In the genomic region with DNA sequence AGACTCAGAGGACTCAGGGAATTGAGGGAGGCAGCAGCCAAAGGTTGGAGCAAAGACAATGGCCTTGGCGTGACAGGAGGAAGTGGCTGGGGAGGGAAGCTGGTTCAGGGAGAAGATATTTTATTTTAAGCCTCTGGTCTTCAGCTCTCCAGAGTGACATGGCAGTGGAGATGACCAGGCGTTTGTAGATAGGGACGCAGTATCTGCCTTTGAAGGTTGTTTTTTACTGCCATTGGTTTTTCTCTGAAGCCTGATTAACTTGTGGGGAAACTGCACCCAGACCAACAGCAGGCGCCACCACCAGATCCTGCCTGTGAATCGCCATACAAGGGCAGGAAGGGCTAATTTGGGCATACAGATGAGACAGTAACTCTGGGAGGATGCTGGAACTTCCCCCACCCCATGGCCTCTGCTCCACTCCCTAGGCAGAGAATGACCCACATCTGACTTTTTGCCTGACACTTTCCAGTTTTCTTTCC, we compare ENCODE assay signal across 10 mouse cellular contexts.
A peak's percentile ranks its signal among the peaks of the same experiment; 100 is the strongest.
DNase-seq lines count a peak whose midpoint lies in the region; ATAC-seq and TF ChIP-seq lines count a peak whose summit lies in the region.
"Had no signal": no experiment of that assay in that cellular context is flagged by ENCODE, and none has a peak within 500 bp of the region (broad histone marks: within the 10 kb centered on the region; RNA-seq: fewer than 3 reads in every experiment).

No protein-coding gene starts in this region.

- no peak for TF ChIP-seq POLR2A in liver, adult 2 months (IDR thresholded peaks at IDR 0.05; ENCODE audit: extremely low read depth, insufficient read depth, low read length)

- DNase-seq in layer of hippocampus, adult 9-11 months, result peak; percentile 59
- DNase-seq in layer of hippocampus, adult 8-10 months (ENCODE audit: low spot score in 2 of 2), result no peak
- peak; percentile 36 for DNase-seq in liver, adult 2 months (ENCODE audit: extremely low read depth, low read depth, low spot score)
- DNase-seq in gastrocnemius, postnatal 4 days (ENCODE audit: low spot score in 2 of 2), result no peak
- no peak for DNase-seq in left cerebral cortex, adult 2 months (ENCODE audit: extremely low spot score in 1 of 2, low spot score in 2 of 2)
- DNase-seq: thymus, adult 2 months had no signal

- H3K27me3 ChIP-seq in heart, embryonic 16.5 days (ENCODE audit: control insufficient read depth, insufficient read depth, low read length), result no peaks in the 10 kb centered on the region
- H3K27me3 ChIP-seq in liver, adult 2 months (ENCODE audit: control insufficient read depth, insufficient read depth, low read length), result no peaks in the 10 kb centered on the region
- H3K27me3 ChIP-seq in forebrain, embryonic 13.5 days, result no peaks in the 10 kb centered on the region
- H3K27me3 ChIP-seq: limb, embryonic 13.5 days had no signal

- H3K4me2 ChIP-seq in heart, embryonic 16.5 days (ENCODE audit: low read depth, low read length), result peak overlapping the region; percentile 26; the same call in 1 of the 2 replicates
- H3K4me2 ChIP-seq in forebrain, embryonic 13.5 days, result no peak overlapping the region
- H3K4me2 ChIP-seq: limb, embryonic 13.5 days had no signal

- H3K36me3 ChIP-seq in heart, embryonic 16.5 days (ENCODE audit: control insufficient read depth, insufficient read depth), result no peaks in the 10 kb centered on the region
- H3K36me3 ChIP-seq in liver, adult 2 months (ENCODE audit: control insufficient read depth, insufficient read depth, low read length), result no peaks in the 10 kb centered on the region
- H3K36me3 ChIP-seq in forebrain, embryonic 13.5 days (ENCODE audit: poor library complexity, severe bottlenecking), result no peaks in the 10 kb centered on the region
- H3K36me3 ChIP-seq: limb, embryonic 13.5 days had no signal

- peak; percentile 63 for ATAC-seq in heart, embryonic 16.5 days (replicated peaks; ENCODE audit: extremely low read depth, insufficient read depth, low FRiP score)
- ATAC-seq in monocyte, adult 5-6 weeks (replicated peaks; ENCODE audit: insufficient number of reproducible peaks, low FRiP score, low TSS enrichment, poor library complexity, severe bottlenecking), result 0 out of 2 replicates have a peak, but pooled peaks have one; percentile 28
- ATAC-seq in forebrain, embryonic 13.5 days, result no peak

- TF ChIP-seq CTCF in liver, adult 2 months (IDR thresholded peaks at IDR 0.05; ENCODE audit: low read depth, low read length), result no peak
- no peak for TF ChIP-seq CTCF in left cerebral cortex, adult 2 months (IDR thresholded peaks at IDR 0.05)

- 18% methylated on average over 5 of the region's 5 CpGs for WGBS in heart, embryonic 16.5 days
- 73% methylated on average over 5 of the region's 5 CpGs for WGBS in liver, adult 2 months
- 75% methylated on average over 5 of the region's 5 CpGs for WGBS in forebrain, embryonic 13.5 days

- intact Hi-C loops in left cerebral cortex, adult 2 months (cut with DNase I), result loop anchor here (5.0 kb wide), 1 partner anchor 108 kb away; no protein-coding TSS in a partner anchor

- H3K9me3 ChIP-seq in heart, embryonic 16.5 days (replicated peaks; ENCODE audit: control insufficient read depth, low read length), result no peaks in the 10 kb centered on the region
- H3K9me3 ChIP-seq in forebrain, embryonic 13.5 days (replicated peaks), result no peaks in the 10 kb centered on the region
- H3K9me3 ChIP-seq: limb, embryonic 13.5 days had no signal

- H3K4me1 ChIP-seq in heart, embryonic 16.5 days (ENCODE audit: control insufficient read depth, insufficient read depth, low read length), result peaks cover 16% of the 10 kb centered on the region
- no peaks in the 10 kb centered on the region for H3K4me1 ChIP-seq in liver, adult 2 months (ENCODE audit: control insufficient read depth, insufficient read depth, low read length)
- H3K4me1 ChIP-seq in forebrain, embryonic 13.5 days, result peaks cover 6% of the 10 kb centered on the region; the same call in 1 of the 2 replicates

- H3K9ac ChIP-seq in heart, embryonic 16.5 days (ENCODE audit: low read length), result no peak overlapping the region
- H3K9ac ChIP-seq in liver, adult 2 months (ENCODE audit: low read depth, low read length), result no peak overlapping the region
- H3K9ac ChIP-seq in forebrain, embryonic 13.5 days, result no peak overlapping the region
- H3K9ac ChIP-seq: limb, embryonic 13.5 days had no signal

- H3K27ac ChIP-seq in heart, embryonic 16.5 days (ENCODE audit: low read length), result peak overlapping the region; percentile 69
- peak overlapping the region; percentile 8 for H3K27ac ChIP-seq in liver, adult 2 months (replicated peaks; ENCODE audit: insufficient read depth, low read depth, low read length)
- no peak overlapping the region for H3K27ac ChIP-seq in forebrain, embryonic 13.5 days
- H3K27ac ChIP-seq in left cerebral cortex, adult 2 months, result no peak overlapping the region
- H3K27ac ChIP-seq: limb, embryonic 13.5 days had no signal

- no peaks in the 10 kb centered on the region for H3K79me2 ChIP-seq in liver, adult 2 months (ENCODE audit: control insufficient read depth, insufficient read depth, low read length)

- no peak overlapping the region for H3K4me3 ChIP-seq in heart, embryonic 16.5 days (ENCODE audit: low read length)
- no peak overlapping the region for H3K4me3 ChIP-seq in liver, adult 2 months (ENCODE audit: insufficient read depth, low read depth, low read length)
- no peak overlapping the region for H3K4me3 ChIP-seq in forebrain, embryonic 13.5 days
- H3K4me3 ChIP-seq in left cerebral cortex, adult 2 months, result no peak overlapping the region
- H3K4me3 ChIP-seq: limb, embryonic 13.5 days had no signal

Comparison
In these comparisons a context has a peak if more than half of its experiments do, and no peak if none do; other contexts are left out.
1. DNase-seq: peak in layer of hippocampus, adult 9-11 months (single experiment) and liver, adult 2 months (single experiment); none in layer of hippocampus, adult 8-10 months (0 of 2), gastrocnemius, postnatal 4 days (0 of 2) and left cerebral cortex, adult 2 months (0 of 2).
2. H3K27ac ChIP-seq: peak in heart, embryonic 16.5 days (single experiment) and liver, adult 2 months (single experiment); none in forebrain, embryonic 13.5 days (single experiment) and left cerebral cortex, adult 2 months (single experiment).